Mouse (Mus musculus): ENCODE results near the gene Thra.
"Not testable (repeated sequence)": the region's sequence is repeated elsewhere in the genome, so short reads cannot be mapped to it uniquely, and the experiment has no call there.

The Thra gene

DNA sequence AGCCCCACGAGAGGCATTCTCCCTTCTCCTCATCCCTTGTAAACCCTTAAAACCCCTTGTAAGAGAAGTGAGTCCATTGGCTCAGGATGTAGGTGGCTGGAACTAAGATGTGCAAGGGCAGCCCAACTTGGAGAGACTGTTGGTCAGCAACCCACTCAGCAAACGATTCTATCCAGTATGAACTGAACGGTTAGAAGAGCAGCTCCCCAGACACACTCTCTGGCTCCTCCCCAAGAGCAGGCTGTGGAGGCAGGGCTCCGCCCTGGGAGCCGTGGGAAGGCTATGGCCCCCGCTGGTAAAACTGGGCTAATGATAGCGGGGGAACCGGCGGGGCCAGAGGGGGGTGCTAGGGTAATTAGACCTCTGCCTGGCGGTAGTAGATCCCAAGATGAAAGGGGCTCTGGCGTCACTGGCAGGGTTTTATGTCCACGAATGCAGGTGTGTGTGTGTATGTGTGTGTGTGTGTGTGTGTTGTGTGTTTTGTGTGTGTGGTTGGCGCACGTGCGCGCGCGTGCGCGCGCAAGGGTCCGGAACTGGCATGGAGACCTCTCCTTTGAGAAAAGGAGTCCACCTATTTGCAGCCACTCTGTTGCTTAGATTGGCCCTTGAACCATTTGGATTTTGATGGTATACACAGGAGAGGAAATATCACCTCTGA, at the start of gene Thra:
Gene Thra, plus strand, starts transcription at position 246 of the 658 bp plus-strand sequence.
- DNase-seq (ENCODE audit: low read depth) = no peak

DNA sequence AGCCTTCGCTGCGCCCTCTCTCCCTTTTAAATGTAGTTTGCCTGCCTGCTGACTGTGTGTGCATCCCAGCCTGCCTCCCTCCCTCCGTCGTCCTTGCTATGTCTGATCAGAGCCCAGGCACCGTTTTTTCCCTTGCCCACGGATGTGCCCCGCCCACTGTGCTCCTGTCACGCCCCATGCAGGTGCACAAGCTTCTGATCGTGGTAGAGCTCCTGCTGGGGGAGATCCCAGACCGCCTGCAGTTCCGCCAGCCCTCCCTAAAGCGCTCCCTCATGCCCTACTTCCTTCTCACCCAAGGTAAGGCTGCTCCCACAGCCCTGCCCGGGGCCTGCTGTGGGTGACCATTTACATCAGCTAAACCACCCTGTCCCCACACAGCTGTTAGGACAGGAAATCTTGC, 47.2 kb upstream of the Thra start:
- DNase-seq (ENCODE audit: low read depth) = no peak

DNA sequence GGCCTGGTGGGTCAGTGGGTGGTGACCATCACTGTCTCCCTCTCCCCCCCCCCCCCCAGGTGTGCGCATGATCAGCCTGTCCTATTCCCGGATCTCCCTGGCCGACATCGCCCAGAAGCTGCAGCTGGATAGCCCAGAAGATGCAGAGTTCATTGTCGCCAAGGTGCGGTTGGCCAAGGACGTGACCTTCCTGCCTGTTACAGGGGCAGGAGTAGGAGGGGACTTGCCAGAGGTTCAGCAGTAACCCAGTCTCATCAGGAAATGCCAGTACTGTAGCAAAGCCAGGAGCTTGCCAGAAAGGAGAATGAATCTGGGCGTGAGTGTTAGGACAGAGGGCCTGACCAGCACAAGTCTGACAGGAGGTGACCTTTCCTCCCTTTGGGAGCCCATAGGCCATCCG, 46.7 kb upstream of the Thra start:
- DNase-seq (ENCODE audit: low read depth) = no peak

DNA sequence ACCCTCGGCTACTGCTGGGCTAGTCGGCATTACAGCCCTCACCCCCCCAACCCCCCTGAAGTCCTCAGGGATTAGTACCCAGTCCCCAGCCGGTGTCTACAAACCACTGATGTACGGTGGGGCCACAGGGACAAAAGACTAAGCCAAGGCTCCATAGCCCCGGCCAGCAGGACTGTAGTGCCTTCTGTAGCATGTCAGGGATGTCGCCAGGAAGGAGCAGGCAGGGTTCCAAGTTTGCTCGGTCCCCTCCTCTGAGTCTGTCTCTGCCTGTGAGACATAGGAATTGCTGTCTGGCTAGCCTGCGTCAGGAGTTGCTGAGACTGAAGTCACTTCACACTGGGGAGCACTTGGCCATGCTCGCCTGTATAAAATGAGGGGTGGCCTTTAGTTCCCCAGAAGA, 46.1 kb upstream of the Thra start:
- no peak for DNase-seq (ENCODE audit: low read depth)

DNA sequence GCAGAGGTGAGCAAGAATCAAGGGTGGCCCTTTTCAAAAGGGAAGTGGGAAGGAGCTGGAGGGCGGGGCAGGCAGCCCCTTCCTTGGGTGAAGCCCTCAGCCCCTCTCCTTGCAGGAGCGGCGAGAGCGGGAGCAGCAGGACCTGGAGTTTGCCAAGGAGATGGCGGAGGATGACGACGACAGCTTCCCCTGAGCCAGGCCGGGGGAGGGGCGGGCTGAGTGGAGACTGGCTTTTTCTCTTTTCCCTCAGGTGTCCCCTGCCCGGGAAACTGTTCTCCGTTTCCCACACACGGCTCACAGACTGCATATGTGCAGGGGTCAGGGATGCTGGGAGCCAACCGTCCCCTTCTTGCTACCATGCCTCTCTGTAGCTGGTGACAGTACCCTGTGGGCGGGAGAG, 45.0 kb upstream of the Thra start:
- no peak for DNase-seq (ENCODE audit: low read depth)

DNA sequence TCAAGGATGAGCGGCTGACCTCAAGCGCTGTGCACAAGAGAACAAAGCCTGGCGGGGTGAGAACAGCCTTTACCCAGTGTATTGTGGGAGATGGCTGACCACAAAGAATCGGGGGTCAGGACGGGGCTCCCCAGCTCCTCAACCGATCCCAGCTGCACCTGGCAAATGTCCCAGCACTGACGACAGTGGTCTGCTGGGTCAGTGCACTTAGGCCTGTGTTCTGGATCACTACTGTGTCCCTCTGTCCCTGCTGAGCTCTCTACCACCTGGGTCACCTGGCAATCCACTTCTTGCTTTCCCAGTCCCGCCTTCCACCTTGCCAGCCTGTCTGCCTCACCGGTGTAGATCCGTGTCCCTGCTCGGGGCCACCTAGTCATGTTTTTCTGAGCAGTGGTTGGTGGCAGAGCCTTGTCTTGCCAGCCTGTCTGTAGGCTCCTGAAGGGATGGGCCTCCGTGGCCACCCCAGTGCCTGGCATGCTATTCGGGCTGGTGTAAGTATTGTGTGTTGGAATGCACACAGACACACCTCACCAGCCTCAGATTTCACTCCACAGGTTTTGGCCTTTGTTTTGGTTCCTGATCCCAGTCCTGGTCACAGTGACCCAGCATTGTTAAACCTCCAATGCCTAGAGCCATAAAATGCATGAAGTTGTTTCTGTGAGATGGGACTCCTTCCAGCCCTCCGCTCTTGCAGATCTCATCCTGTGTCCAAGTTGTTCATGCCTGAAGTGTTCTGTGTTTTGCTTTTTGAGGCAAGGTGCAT, 43.8 kb upstream of the Thra start:
- DNase-seq (ENCODE audit: low read depth) = no peak

DNA sequence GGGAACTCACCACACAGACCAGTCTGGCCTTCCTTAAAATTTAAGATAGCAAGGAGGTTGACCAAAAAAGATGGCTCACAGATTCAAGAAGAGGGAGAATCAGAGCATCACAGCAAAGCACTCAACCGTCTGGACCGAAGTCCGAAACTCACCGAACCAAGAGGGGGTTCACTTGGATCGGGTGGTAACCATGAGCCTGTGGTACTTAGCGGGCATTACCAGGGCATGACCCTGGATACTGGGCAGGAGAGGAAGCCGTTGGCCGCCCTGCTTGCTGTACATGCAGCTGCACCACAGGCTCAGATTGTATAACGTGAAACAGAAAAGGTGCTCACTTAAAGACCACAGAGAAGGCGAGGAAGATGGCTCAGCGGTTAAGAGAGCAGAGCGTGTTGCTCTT, 43.2 kb upstream of the Thra start:
- no peak for DNase-seq (ENCODE audit: low read depth)

DNA sequence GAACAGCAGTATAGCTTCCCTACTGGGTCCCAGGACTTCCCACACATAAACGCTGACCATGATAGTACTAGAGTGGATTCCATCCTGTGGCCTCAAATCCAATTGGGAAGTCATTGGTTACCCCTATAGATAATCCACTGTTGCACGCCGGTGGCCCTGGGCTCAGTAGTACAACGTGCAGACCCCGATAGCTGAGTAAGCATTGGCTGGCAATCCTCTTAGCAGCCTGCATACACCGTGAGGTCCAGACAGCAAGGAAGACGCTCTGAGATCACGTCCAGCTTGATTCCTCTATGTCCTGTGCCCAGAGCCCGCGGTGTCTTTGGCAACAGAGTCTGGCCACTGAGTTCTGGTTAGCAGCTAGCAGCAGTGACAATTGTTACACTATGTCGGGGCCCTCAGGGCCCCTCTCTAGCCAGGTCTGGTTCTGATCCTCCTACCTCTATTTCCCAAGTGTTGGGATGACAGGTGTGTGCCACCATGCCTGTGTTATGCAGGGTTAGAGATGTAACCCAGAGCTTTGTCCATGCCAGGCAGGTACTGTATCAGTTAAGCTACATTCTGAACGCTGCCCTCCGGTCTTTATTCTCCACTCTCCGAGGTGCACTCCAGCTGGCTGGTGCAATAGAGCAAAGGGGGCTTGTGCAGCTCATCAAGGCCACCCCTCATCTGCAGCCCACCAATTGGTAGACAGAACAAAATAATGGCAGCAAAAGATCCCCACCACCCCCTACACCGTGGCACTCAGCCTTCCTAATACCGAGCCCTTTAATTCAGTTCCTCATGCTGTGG, 41.4 kb upstream of the Thra start:
- no peak for DNase-seq (ENCODE audit: low read depth)

DNA sequence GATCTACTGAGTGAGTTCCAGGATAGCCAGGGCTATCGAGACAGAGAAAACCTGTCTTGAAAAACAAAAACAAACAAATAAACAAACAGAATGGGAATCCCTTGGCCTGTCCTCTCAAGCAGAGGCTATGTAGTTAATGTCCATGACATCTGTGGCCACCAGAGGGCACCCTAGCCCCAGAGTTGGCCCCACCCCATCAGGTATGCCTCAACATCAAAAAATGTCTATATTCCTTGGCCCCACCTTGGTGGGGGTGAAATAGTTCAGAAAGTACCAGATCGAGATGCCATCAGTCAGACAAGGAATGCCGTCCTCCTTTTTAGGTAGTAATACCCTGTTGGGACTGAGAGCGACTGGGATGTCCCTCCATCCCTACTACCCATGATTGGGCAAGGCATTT, 40.5 kb upstream of the Thra start:
- peak; percentile 67 for DNase-seq (ENCODE audit: low read depth)

DNA sequence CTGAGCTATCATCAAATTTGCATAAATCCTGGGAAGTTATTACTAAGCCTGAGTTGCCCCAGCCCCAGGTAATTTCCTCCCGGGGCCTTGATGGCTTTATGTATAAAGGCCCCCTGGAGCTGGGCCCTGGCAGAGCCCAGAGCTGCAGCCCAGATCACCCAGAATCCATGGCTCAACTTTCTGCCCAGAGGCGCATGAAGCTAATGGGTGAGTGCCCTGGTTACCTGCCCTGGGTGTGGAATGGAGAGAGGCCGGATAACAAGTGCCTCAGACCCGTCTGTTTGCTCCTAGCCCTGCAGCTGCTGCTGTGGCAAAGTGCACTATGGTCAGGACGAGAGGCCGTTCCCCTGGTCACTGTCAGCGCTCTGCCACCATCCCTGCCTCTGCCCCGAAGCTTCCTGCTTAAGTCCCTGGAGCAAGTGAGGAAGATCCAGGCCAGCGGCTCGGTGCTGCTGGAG, 39.2 kb upstream of the Thra start, which contains the start of gene Csf3:
Gene Csf3, plus strand, starts transcription at position 51 of the 458 bp plus-strand sequence.
- DNase-seq (ENCODE audit: low read depth) = no peak

DNA sequence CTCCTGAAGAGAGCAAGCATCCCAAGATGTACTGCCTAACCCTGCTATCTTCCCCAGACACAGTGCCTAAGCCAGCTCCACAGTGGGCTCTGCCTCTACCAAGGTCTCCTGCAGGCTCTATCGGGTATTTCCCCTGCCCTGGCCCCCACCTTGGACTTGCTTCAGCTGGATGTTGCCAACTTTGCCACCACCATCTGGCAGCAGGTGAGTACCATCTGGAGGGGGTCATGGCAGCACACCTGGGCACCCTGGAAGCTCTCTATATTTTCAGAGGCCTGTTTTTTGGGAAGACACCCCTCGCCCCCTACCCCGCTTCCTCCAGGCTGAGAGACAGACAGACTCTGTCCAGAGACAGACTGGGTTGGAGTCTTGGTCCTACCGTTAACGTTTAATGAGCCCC, 38.1 kb upstream of the Thra start:
- DNase-seq (ENCODE audit: low read depth) = no peak

DNA sequence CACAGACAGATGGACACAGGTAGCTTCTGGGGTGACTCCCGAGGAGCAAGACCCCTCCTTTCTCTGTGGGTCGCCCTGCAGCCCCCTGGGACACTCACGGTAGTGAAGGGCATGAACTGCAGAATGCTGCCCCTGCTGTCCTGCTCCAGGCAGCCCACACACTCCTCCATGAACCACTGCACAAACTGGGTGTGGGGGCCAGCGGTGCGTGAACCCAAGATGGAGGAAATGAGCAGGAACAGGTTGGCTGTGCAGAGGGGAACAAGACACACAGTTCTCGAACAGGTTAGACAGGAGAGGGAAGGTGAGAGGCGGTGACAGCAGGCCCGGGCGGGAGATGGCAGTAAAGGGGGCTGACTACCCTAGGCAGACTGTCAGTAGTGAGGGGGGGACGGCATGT, 35.4 kb upstream of the Thra start:
- no peak for DNase-seq (ENCODE audit: low read depth)

DNA sequence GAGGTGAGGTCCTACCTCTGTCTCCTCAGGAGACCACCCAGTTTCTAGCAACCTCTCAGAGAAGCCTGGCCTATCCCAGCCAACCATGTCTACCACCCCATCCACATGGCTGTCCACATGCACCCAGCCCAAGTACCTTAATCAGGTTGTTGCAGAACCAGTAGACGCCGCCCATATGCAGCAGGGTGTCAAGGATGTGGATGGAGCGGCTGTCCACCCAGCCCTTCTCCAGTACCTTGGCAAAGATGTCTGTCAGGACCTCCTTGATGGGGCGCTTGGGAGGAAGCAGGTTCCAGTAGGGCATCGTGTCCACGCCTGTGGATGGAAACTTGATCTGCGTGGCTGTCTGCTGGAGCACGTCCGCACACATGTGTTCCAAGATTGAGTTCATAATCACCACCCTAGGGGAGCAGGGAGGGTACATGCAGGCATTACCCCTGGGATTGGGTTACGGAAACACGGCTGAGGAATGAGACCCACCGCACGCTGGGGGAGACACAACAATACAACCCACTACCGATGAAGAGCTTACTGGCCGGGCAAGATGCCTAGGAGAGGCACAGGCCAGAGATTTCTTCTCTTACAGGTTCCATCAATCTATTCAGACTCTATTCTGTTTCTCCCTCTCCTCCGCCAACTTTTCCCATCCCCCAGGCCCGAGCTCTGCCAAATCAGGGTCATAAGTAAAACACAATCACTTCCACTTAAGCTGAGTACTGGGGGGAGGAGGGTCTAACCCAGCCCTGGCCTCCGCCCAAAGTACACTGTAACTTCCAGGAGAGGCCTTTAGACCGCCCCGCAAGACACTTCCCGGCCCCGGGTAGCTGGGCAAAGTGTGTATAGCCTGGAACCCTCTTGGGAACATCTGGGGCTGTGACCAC, 32.8 kb upstream of the Thra start:
- no peak for DNase-seq (ENCODE audit: low read depth)

DNA sequence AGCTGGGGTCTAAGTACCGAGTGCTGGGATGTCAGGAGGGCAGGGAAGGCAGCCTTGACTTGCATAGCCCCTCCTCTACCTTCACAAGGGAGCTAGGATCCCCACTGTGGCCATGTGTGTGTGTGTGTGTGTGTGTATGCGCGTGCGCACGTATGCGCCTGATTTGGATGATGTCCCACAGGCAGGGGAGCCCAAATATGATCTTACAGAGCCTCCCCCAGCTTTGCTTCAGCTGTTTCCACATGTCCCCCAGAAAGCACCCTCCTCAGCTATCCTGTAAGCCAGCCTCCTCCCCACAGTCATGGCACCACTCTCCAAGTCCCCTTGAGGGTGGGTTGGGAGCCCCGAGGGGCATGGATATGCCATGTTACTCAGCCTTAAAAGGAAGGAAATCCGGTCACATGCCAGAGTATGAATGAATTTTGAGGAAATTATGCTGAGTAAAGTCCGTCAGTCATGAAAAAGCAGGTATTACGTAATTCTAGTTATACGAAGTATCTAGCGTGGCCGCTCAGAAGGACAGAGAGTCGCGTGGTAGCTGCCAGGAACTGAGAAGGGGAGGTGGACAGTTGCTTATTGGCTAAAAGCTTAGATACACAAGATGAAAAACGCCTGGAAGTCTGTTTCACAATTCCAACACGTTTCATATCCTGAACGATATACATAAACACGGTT, 32.0 kb upstream of the Thra start:
- no peak for DNase-seq (ENCODE audit: low read depth)

DNA sequence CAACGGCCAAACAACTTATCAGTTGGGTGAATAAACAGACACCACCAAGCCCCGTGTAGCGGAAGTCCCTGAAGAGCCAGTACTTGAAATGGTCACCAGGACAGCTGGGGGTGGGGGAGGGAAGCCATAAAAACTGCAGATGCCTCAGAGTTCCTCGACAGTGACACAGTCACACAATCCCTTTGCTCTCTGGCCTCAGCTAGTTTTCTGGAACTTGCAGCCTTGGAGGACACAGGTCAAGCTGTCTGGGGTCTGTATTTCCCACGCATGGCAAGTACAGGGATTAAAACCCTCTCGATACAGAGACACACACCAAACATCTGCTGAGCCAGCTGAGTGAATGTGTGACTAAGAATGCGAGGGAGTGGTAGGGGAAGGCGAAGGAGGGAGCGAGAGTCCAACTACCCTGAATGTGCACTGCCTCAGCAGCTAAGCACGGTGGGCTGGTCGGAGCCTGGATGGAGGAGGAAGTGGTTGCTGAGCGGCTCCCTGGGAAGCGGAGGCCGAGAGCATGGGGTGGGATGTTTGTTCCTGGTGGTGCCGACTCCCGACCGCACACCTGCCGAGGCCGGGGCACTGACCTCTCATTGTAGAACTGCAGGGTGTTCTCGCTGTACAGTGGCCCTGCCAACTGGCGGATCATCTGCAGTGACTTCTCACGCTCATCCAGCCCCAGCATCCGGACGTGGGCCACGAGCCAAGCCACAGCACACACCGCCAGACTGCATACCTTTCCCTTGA, 31.3 kb upstream of the Thra start:
- no peak for DNase-seq (ENCODE audit: low read depth)

DNA sequence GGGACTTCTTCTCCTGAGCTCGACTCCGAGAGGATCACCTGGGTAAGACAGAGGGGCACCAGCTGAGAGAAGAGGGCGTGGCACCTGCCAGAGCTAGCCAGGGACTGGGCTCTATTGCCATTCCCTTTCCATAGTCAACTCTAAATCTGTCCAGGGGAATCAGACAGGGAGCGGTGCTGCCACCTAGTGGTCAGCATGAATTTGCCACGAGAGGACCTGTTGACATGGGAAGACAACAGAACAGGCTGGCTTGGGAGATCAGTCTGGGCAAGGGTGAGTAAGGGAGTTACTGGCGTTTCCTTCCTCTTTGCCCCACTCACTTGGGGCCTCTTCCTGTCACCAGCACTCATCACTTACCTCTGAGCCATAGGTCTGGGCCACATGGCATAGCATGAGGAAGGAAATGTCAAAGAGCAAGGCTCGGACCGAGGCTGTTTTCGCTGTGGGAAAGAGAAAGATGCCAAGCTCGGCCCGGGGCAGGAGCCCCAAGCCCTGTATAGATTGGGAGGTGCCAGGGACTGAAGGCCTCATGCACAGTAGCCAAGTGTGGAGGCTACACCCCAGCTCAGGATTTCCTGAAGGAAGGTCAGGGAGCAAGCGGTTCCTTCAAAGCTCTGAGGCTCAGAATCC, 29.9 kb upstream of the Thra start:
- peak; percentile 95 for DNase-seq (ENCODE audit: low read depth)

DNA sequence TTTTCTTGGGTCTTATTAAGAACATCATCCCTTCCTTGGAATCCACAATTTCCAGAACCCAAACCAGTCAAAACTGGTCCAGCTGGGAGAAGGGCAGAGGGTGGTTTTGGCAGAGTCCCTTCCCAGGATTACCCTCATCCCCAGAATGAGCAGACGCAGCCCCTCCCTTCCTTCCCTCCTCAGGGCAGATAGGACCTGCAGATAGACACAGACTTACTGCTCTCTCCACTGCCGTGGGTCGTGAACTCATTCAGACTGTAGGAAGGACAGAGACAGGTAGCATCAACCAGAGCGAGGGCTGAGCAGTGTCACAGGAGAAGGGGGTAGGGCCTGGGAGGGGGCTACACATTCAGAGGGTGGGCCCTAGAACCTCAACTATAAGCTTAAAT, 29.4 kb upstream of the Thra start:
- DNase-seq (ENCODE audit: low read depth) = no peak

DNA sequence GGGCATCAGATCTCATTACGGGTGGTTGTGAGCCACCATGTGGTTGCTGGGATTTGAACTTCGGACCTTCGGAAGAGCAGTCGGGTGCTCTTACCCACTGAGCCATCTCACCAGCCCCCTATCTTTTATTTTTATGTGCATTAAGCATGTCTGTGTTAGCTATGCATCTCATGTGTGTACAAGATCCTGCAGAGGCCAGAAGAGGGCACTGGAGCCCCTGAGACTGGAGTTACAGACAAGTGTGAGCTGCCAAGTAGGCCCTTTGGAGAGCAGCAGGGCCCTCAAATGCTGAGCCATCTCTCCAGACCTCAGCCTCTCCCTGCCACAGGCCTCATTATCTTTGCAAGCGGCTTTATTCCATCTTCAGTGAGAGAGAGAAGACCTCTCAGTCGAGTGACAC, 28.4 kb upstream of the Thra start:
- DNase-seq (ENCODE audit: low read depth) = not testable (repeated sequence)

DNA sequence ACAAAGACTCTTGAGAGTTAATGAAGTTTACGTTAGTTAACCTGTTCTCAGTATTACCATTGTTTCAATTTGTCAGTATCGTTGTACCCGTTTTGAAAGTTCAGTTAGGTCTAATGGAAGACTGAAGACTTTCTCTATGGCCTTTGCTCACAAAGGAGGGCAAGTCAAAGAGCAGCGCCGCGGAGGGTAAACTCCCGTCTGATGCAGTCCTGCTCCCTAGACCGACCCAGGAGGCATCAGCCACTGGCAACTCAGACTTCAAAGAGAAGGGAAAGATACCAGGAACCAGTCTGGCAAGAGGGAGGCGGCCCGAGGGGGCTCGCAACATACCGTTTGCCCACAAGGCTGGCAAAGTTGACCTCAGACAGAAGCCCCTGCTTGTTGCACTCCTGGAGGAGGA, 26.7 kb upstream of the Thra start:
- no peak for DNase-seq (ENCODE audit: low read depth)

DNA sequence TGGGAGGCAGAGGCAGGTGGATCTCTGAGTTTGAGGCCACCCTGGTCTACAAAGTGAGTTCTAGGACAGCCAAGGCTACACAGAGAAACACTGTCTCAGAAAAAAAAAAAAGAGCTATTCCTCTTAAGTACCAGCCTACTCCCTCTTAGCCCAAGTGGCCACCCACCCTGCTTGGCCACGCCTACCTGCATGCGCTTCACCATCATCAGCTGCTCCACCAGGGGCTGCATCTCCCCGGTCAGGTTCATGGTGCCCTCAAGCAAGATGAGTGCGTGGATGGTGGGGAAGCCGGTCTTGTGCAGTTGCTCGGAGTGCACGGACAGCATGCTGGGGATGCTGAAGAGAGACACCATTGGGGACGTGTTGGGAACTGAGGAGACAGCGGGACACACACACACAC, 24.5 kb upstream of the Thra start:
- DNase-seq (ENCODE audit: low read depth) = no peak
